Mouse (Mus musculus) liver, adult 2 months (tissue): ENCODE measurements around the gene Adk. TPM values are rescaled to one million over a fixed set of nuclear protein-coding genes. Genes with fewer than 3 reads are reported as not detected.

Experiments used
- DNase-seq: peaks from one replicate; pipeline ENCODE4 v3.0.0-alpha.2; 2011; ENCODE audit warnings: low read depth, low spot score; ENCODE audit errors: extremely low read depth
- H3K27ac ChIP-seq: fragments of 200-500 bp; replicated peaks from 2 replicates; pipeline ENCODE4 v1.5.1; 2012; ENCODE audit warnings: low read depth, mild to moderate bottlenecking, control low read depth, inconsistent platforms, low read length; ENCODE audit not compliant: insufficient read depth
- H3K27me3 ChIP-seq: fragments of 200-500 bp; 2 replicates; pipeline ENCODE4 v1.6.1; 2012; ENCODE audit warnings: mild to moderate bottlenecking, moderate library complexity, low read length, inconsistent platforms; ENCODE audit not compliant: control insufficient read depth, insufficient read depth
- H3K36me3 ChIP-seq: fragments of 200-500 bp; 2 replicates; pipeline ENCODE4 v1.6.1; 2012; ENCODE audit warnings: low read length, inconsistent platforms; ENCODE audit not compliant: control insufficient read depth, insufficient read depth
- H3K4me1 ChIP-seq: fragments of 200-500 bp; 2 replicates; pipeline ENCODE4 v1.6.1; 2011; ENCODE audit warnings: low read length; ENCODE audit not compliant: control insufficient read depth, insufficient read depth
- H3K4me3 ChIP-seq: fragments of 200-500 bp; 2 replicates; pipeline ENCODE4 v1.5.1; 2011; ENCODE audit warnings: low read depth, mild to moderate bottlenecking, control low read depth, low read length, moderate library complexity; ENCODE audit not compliant: insufficient read depth
- H3K79me2 ChIP-seq: fragments of 200-500 bp; 2 replicates; pipeline ENCODE4 v1.6.1; 2012; ENCODE audit warnings: inconsistent platforms, mild to moderate bottlenecking, low read length, moderate library complexity; ENCODE audit not compliant: control insufficient read depth, insufficient read depth
- H3K9ac ChIP-seq: fragments of 200-500 bp; 2 replicates; pipeline ENCODE4 v1.6.1; 2012; ENCODE audit warnings: low read depth, mild to moderate bottlenecking, control low read depth, inconsistent platforms, low read length
- CTCF ChIP-seq: fragments of 200-500 bp; IDR thresholded peaks from 2 replicates; pipeline ENCODE4 v1.5.1; 2011; ENCODE audit warnings: low read depth, low read length, control low read depth
- POLR2A ChIP-seq: fragments of 200-500 bp; IDR thresholded peaks from 2 replicates; pipeline ENCODE4 v1.6.1; 2011; ENCODE audit warnings: low read length, control low read depth; ENCODE audit not compliant: insufficient read depth; ENCODE audit errors: extremely low read depth
- WGBS: fragments of 180-500 bp; shearing (Covaris S2); methylation state at CpG from one replicate; pipeline ENCODE4 v1.1.7; 2018; 5-methylcytosine and 5-hydroxymethylcytosine counted together
- polyA plus RNA-seq: library from polyadenylated mRNA; depleted of rRNA; stranded (reverse); fragments of >200 nt; gene quantifications from 2 replicates; pipeline ENCODE4 v1.2.3, GENCODE M21; 2012
- total RNA-seq: library from RNA; depleted of rRNA; stranded (reverse); fragments of >200 nt; gene quantifications from 2 replicates; pipeline ENCODE4 v1.2.3, GENCODE M21; 2014

Gene Adk
- total and polyA plus RNA-seq, 2 experiments = 231 to 924 TPM

- peak; percentile 99 for DNase-seq
- Histone ChIP-seq H3K9ac (no peak overlapping the region), H3K27ac (no peak overlapping the region), H3K36me3 (peaks cover 29% of the 10 kb centered on the region), H3K4me1 (peaks cover 36% of the 10 kb centered on the region), H3K79me2 (peaks cover 7% of the 10 kb centered on the region; the same call in 1 of the 2 replicates), H3K27me3 (no peaks in the 10 kb centered on the region), H3K4me3 (no peak overlapping the region)
- 19% methylated on average over 8 of the region's 8 CpGs for WGBS
- TF ChIP-seq POLR2A (no peak), CTCF (no peak)
Observed at GRCm38 (mm10) chr14:21106582-21106981, 54.2 kb downstream of the Adk start.

GRCm38 (mm10) chr14:21107551-21107950 lies 55.2 kb downstream of the Adk start:
- Histone ChIP-seq H3K79me2 (peaks cover 7% of the 10 kb centered on the region; the same call in 1 of the 2 replicates), H3K9ac (peak overlapping the region; percentile 56), H3K27me3 (no peaks in the 10 kb centered on the region), H3K36me3 (peaks cover 29% of the 10 kb centered on the region), H3K4me1 (peaks cover 32% of the 10 kb centered on the region), H3K27ac (peak overlapping the region; percentile 98), H3K4me3 (no peak overlapping the region)
- TF ChIP-seq POLR2A (no peak), CTCF (no peak)
- no peak for DNase-seq
- WGBS = 51% methylated on average over 3 of the region's 3 CpGs

GRCm38 (mm10) chr14:21110492-21110891 lies 58.1 kb downstream of the Adk start:
- 12% methylated on average over 4 of the region's 4 CpGs for WGBS
- Histone ChIP-seq H3K4me1 (peaks cover 38% of the 10 kb centered on the region), H3K27me3 (no peaks in the 10 kb centered on the region), H3K79me2 (peaks cover 15% of the 10 kb centered on the region; the same call in 1 of the 2 replicates), H3K36me3 (peaks cover 26% of the 10 kb centered on the region), H3K4me3 (no peak overlapping the region), H3K9ac (0 out of 2 replicates have a peak overlapping the region, but pooled peaks have one; percentile 13), H3K27ac (0 out of 2 replicates have a peak overlapping the region, but pooled peaks have one; percentile 50)
- TF ChIP-seq CTCF (no peak), POLR2A (no peak)
- DNase-seq = peak; percentile 68

- no peak overlapping the region for H3K4me3 ChIP-seq
- TF ChIP-seq POLR2A (no peak), CTCF (no peak)
- WGBS = 43% methylated on average over 1 of the region's 1 CpGs
- H3K27ac ChIP-seq = peak overlapping the region; percentile 70
- no peaks in the 10 kb centered on the region for H3K27me3 ChIP-seq
- H3K36me3 ChIP-seq = peaks cover 25% of the 10 kb centered on the region
- peak overlapping the region; percentile 55 for H3K9ac ChIP-seq
- peaks cover 37% of the 10 kb centered on the region for H3K4me1 ChIP-seq
- DNase-seq = no peak
- H3K79me2 ChIP-seq = peaks cover 15% of the 10 kb centered on the region; the same call in 1 of the 2 replicates
Observed at GRCm38 (mm10) chr14:21111500-21111899, 59.1 kb downstream of the Adk start.

GRCm38 (mm10) chr14:21112174-21112573 lies 59.8 kb downstream of the Adk start:
- H3K79me2 ChIP-seq = peaks cover 15% of the 10 kb centered on the region; the same call in 1 of the 2 replicates
- H3K27ac ChIP-seq = peak overlapping the region; percentile 70
- peaks cover 25% of the 10 kb centered on the region for H3K36me3 ChIP-seq
- peaks cover 37% of the 10 kb centered on the region for H3K4me1 ChIP-seq
- no peak for TF ChIP-seq CTCF
- no peak for TF ChIP-seq POLR2A
- peak; percentile 86 for DNase-seq
- H3K9ac ChIP-seq = peak overlapping the region; percentile 35; the same call in 1 of the 2 replicates
- 25% methylated on average over 5 of the region's 5 CpGs for WGBS
- no peak overlapping the region for H3K4me3 ChIP-seq
- H3K27me3 ChIP-seq = no peaks in the 10 kb centered on the region

GRCm38 (mm10) chr14:21112742-21113141 lies 60.4 kb downstream of the Adk start:
- Histone ChIP-seq H3K27me3 (no peaks in the 10 kb centered on the region), H3K4me1 (peaks cover 35% of the 10 kb centered on the region), H3K79me2 (peaks cover 16% of the 10 kb centered on the region; the same call in 1 of the 2 replicates), H3K4me3 (no peak overlapping the region), H3K36me3 (peaks cover 23% of the 10 kb centered on the region), H3K9ac (peak overlapping the region; percentile 69), H3K27ac (peak overlapping the region; percentile 98)
- DNase-seq = peak; percentile 98
- WGBS = 14% methylated on average over 6 of the region's 6 CpGs
- TF ChIP-seq CTCF (no peak), POLR2A (no peak)
